Comparison of ENCODE assay signal across 14 mouse cellular contexts in the genomic region with DNA sequence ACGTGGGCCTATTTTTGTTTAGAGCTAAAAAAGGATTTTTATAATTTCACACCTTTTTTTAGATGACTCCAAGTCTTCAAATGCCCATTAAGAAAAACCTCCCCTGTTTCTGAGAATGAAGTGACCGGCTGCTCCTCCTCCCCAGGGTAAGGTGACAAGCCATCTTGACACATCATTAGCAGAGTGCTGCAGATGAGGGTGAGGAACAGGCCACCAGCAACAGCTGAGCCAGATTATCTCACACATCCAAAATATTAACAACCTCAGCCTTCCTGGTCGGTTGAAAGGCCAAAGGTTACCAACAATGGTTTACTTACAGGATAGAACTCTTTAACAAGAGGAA.
A peak's percentile ranks its signal among the peaks of the same experiment; 100 is the strongest.
DNase-seq lines count a peak whose midpoint lies in the region; ATAC-seq and TF ChIP-seq lines count a peak whose summit lies in the region.
"Had no signal": no experiment of that assay in that cellular context is flagged by ENCODE, and none has a peak within 500 bp of the region (broad histone marks: within the 10 kb centered on the region; RNA-seq: fewer than 3 reads in every experiment).

No protein-coding gene starts in this region.

- H3K9ac ChIP-seq in hindbrain, postnatal 0 days (replicated peaks; ENCODE audit: low read length), result no peak overlapping the region
- H3K9ac ChIP-seq in midbrain, embryonic 11.5 days (ENCODE audit: low read length), result no peak overlapping the region

- TF ChIP-seq POLR2A in lung, adult 2 months (IDR thresholded peaks at IDR 0.05; ENCODE audit: borderline replicate concordance, extremely low read depth, low read depth, low read length), result no peak

- no peak overlapping the region for H3K4me2 ChIP-seq in hindbrain, postnatal 0 days (ENCODE audit: low read depth, low read length)
- H3K4me2 ChIP-seq in midbrain, embryonic 11.5 days, result no peak overlapping the region
- H3K4me2 ChIP-seq: heart, embryonic 11.5 days had no signal

- no peak for TF ChIP-seq CTCF in lung, adult 2 months (IDR thresholded peaks at IDR 0.05; ENCODE audit: insufficient read depth, low read length)
- TF ChIP-seq CTCF in hindbrain, postnatal 0 days (IDR thresholded peaks at IDR 0.05; ENCODE audit: low read depth), result no peak

- no peak overlapping the region for H3K27ac ChIP-seq in hindbrain, postnatal 0 days
- H3K27ac ChIP-seq in midbrain, embryonic 11.5 days (ENCODE audit: low read depth, low read length), result 0 out of 2 replicates have a peak overlapping the region, but pooled peaks have one; percentile 35
- H3K27ac ChIP-seq: left cerebral cortex, adult 2 months; macrophage had no signal

- no peak overlapping the region for H3K4me3 ChIP-seq in lung, adult 2 months (replicated peaks; ENCODE audit: extremely low read depth, low read depth, low read length)
- H3K4me3 ChIP-seq in hindbrain, postnatal 0 days (ENCODE audit: low read length), result no peak overlapping the region
- no peak overlapping the region for H3K4me3 ChIP-seq in midbrain, embryonic 11.5 days (ENCODE audit: low read depth, low read length)
- H3K4me3 ChIP-seq: left cerebral cortex, adult 2 months had no signal

- no peaks in the 10 kb centered on the region for H3K9me3 ChIP-seq in hindbrain, postnatal 0 days (ENCODE audit: low read length)
- no peaks in the 10 kb centered on the region for H3K9me3 ChIP-seq in midbrain, embryonic 11.5 days (ENCODE audit: control insufficient read depth, low read length)

- peak; percentile 10 to 42 for DNase-seq in lung, adult 18-20 months
- no peak for DNase-seq in lung, adult 2 months
- DNase-seq in hindbrain, postnatal 0 days (ENCODE audit: low spot score), result peak; percentile 49
- no peak for DNase-seq in midbrain, embryonic 11.5 days (ENCODE audit: low spot score, missing footprints)
- no peak for DNase-seq in thymus, postnatal 14 days
- no peak for DNase-seq in left cerebral cortex, adult 11 months (ENCODE audit: low spot score)
- no peak for DNase-seq in urinary bladder, adult 18-20 months (ENCODE audit: low spot score in 2 of 2)
- no peak for DNase-seq in cerebellum, adult 9-11 months
- DNase-seq: adrenal gland, adult 8-10 months; cerebellum, adult 18-20 months; kidney, adult 9 months had no signal

- H3K36me3 ChIP-seq in hindbrain, postnatal 0 days (ENCODE audit: insufficient read depth, low read length), result no peaks in the 10 kb centered on the region
- no peaks in the 10 kb centered on the region for H3K36me3 ChIP-seq in midbrain, embryonic 11.5 days (ENCODE audit: control insufficient read depth, insufficient read depth, low read length)

- no peaks in the 10 kb centered on the region for H3K27me3 ChIP-seq in hindbrain, postnatal 0 days (ENCODE audit: insufficient read depth, low read length)
- no peaks in the 10 kb centered on the region for H3K27me3 ChIP-seq in midbrain, embryonic 11.5 days (ENCODE audit: control insufficient read depth, insufficient read depth, low read length)

- ATAC-seq in hindbrain, postnatal 0 days, result peak; percentile 89
- ATAC-seq in midbrain, embryonic 11.5 days (ENCODE audit: low FRiP score), result peak; percentile 93

- 45% methylated on average over 3 of the region's 3 CpGs for WGBS in lung, adult 2 months
- WGBS in hindbrain, postnatal 0 days, result 29% methylated on average over 3 of the region's 3 CpGs
- WGBS in midbrain, embryonic 11.5 days, result 49% methylated on average over 3 of the region's 3 CpGs

- no peaks in the 10 kb centered on the region; the same call in 1 of the 2 replicates for H3K4me1 ChIP-seq in lung, adult 2 months (ENCODE audit: control insufficient read depth, insufficient read depth, low read length)
- no peaks in the 10 kb centered on the region for H3K4me1 ChIP-seq in hindbrain, postnatal 0 days (ENCODE audit: insufficient read depth, low read length)
- H3K4me1 ChIP-seq in midbrain, embryonic 11.5 days (ENCODE audit: control insufficient read depth, insufficient read depth, low read length), result no peaks in the 10 kb centered on the region

Comparison
In these comparisons a context has a peak if more than half of its experiments do, and no peak if none do; other contexts are left out.
1. DNase-seq: peak in lung, adult 18-20 months (2 of 2) and hindbrain, postnatal 0 days (single experiment); none in lung, adult 2 months (single experiment), midbrain, embryonic 11.5 days (single experiment), thymus, postnatal 14 days (single experiment), left cerebral cortex, adult 11 months (single experiment), urinary bladder, adult 18-20 months (0 of 2) and cerebellum, adult 9-11 months (single experiment).